Mouse (Mus musculus): ENCODE measurements around the gene Wbp2. TPM values are rescaled to one million over a fixed set of nuclear protein-coding genes. Genes with fewer than 3 reads are reported as not detected.
A peak's percentile ranks its signal among the peaks of the same experiment; 100 is the strongest.

The Wbp2 gene
- total RNA-seq, 2 experiments from 2014 or later = 450 to 480 TPM

DNA sequence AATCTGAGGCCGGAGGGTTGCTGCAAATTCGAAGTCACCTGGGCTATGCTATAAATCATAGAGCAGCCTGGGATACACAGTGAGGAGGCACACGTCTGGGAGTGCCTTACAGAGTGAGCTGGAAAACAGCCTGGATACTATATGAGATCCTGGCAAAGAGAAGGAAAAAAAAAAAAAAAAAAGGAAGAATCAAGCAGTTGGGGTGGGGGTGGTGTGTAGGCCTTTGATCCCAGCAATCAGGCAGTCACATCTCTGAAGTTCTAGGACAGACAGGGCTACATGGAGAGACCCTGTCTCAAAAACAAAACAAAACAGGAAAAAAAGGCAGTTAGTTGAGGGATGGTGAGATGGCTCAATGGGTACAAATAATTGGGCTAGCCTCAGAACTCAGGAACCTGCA, 50.1 kb downstream of the Wbp2 start:
- DNase-seq (ENCODE audit: low spot score in 2 of 2) = no peak

DNA sequence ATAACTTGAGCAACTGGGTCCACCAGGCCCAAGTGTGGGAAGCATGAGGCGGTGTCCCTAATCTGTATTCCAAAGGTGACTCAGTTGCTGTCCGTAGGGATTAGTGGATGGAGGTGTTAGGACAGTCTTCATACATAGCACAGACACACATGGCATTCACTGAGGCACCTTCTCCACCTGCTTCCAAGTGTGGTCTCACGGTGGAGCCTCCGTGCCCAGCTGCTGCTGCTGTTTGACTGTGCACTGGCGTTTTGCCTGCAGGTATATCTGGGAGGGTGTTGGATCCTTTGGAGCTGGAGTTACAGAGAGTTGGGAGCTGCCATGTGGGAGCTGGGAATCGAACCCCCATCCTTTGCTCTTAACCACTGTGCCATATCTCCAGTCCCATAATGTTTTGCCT, 52.2 kb downstream of the Wbp2 start:
- no peak for DNase-seq (ENCODE audit: low spot score in 2 of 2)

DNA sequence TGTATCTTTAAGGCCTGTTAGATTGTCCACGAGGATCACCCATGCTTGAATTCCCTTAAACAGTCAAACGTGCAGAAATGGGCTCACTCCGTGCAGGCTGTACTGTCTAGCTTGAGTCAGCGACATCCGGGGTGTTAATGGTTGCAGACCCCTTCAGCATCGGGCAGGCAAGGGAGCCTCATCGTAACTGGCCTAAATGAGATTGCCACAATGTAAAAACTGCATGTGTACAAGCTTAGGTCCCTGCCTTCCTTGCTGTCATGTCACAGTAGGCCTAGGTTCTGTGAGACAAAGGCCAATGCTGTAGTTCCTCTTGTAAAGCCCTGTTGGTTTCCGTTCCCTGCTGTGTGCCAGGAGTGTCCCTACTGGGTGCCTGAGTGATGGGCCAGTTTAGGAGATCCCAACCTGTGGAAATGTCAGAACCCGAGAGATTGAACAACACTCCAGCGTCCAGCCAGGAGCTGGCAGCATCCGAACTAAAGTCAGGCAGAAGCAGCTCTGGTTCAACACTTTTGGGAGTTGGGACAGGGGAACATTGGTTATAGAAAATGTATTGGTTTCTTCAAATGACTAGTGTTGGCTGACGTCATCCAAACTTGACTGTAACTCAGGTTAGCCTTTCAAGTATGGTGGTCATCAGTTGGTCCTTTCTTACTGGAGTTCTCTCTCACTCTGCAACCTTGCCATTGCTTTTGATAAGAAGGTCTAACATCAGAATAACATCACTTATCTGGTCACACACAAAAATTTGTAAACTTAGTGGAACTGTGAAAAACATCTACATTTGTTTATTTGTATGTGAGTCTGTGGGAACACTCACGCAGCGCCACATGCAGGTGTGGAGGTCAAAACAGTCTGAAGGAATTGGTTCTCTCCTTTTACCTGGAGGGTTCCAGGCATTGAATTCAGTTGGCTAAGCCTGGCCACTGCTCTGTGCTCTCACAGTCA, 55.6 kb downstream of the Wbp2 start:
- DNase-seq (ENCODE audit: low spot score in 2 of 2) = no peak

DNA sequence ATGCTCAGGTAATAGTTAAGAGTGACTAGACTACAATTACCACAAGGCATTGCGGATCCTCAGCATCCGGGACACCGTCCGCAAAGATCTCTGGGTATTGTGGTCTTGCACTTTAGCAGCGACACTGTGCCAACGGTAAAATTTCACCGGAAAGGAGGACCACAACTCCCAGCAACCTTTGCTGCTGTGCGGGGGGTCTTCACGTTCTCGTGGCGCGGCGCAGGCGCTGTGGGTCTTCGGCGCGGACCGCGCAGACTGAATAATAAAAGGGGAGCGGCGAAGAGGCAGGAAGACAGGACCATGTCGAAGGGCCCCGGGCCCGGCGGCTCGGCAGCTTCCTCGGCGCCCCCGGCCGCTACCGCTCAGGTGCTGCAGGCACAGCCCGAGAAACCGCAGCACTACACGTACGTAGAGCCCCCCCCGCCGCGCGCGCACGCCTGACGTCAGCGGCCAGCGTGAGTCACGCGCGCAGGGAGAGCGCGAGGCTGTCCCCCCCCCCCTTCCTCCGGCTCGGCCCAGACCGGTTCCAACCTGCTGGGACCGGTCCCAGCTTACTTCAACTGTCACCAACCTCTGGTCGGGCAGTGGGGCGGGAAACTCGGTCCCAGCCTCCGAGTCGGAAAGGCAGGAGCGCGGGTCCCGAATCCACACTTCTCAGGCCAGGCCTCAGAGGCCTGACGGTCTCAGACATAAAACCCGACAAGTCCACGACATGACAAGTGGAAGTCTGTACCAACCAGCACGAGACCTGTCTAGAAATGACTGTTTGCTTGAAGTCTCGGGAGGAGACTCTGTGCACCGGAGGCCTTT, 56.5 kb downstream of the Wbp2 start, which contains the start of gene Unk:
TSS of gene Unk (plus strand) at position 235 of the 810 bp plus-strand sequence.
- peak; percentile 98 to 99 for DNase-seq (ENCODE audit: low spot score in 2 of 2)

DNA sequence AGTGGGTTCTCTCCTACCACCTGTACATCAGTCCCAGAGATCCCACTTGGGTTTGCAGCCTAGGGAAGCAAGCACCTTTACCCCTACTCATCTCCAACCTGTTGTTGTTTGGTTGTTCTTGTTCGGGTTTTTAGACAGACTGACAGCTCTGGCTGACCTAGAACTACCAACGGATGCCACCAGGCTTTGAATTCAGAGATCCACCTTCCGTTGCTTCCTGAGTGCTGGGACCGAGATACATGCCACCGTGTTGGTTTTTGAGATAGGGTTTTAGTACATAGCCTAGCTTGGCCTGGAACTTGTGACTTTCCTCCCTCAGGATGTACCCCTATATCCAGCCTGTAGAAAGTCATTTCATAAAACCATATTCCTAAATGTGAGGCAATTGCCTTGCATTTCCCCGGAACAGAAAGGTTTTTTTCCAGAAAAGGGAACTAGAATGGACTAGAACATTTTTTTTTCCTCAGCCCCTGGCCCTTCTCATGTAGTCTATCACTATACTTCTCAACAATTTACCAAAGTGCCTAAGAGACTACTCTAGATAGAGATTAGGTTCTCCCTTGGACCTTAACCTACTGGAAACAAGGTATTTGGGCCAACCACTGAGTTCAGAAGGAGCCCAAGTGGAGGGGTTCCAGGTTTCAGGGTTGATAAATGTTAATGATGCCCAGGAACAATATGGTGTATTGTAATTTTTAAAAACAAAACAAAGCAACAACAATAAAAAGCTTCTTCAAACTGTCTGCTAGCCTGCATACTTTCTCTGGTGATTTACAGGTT, 57.5 kb downstream of the Wbp2 start:
- no peak for DNase-seq (ENCODE audit: low spot score in 2 of 2)

Other genes with a start within 250 kb of the Wbp2 start
- gene Myo15b, start 228.6 kb downstream of the Wbp2 start, total RNA-seq (2021) = under 1 TPM; 0.15 to 0.57 TPM
- under 1 TPM; 0.46 to 0.74 TPM for gene Smim5, start 187.0 kb downstream of the Wbp2 start, total RNA-seq (2021)
- not detected for gene Smim6, start 175.0 kb downstream of the Wbp2 start, total RNA-seq (2021)
- gene Sap30bp, start 153.7 kb downstream of the Wbp2 start, total RNA-seq (2021) = 10 to 100 TPM; 51.3 to 56.7 TPM
- gene Recql5, start 153.5 kb downstream of the Wbp2 start, total RNA-seq (2021) = 10 to 100 TPM; 28.6 to 29.4 TPM
- 1 to 10 TPM; 7.9 to 8.7 TPM for gene Itgb4, start 112.3 kb downstream of the Wbp2 start, total RNA-seq (2021)
- 10 to 100 TPM; 11.7 to 14.1 TPM for gene Galk1, start 74.3 kb downstream of the Wbp2 start, total RNA-seq (2021)
- gene H3f3b, start 59.0 kb downstream of the Wbp2 start, total RNA-seq (2021) = 100 to 1,000 TPM; 267 to 281 TPM
- 10 to 100 TPM; 20.6 to 23.1 TPM for gene Unk, start 56.7 kb downstream of the Wbp2 start, total RNA-seq (2021)
- gene Unc13d, start 9.0 kb downstream of the Wbp2 start, total RNA-seq (2021) = 1 to 10 TPM; 1.6 to 3.0 TPM
- gene Trim47, start 40.2 kb upstream of the Wbp2 start, total RNA-seq (2021) = 1 to 10 TPM; 4.8 to 6.2 TPM
- 1 to 10 TPM; 6.7 to 8.3 TPM for gene Trim65, start 44.1 kb upstream of the Wbp2 start, total RNA-seq (2021)
- 10 to 100 TPM; 60.2 to 61.2 TPM for gene Mrpl38, start 51.9 kb upstream of the Wbp2 start, total RNA-seq (2021)
- gene Fbf1, start 81.2 kb upstream of the Wbp2 start, total RNA-seq (2021) = 10 to 100 TPM; 82.3 to 83.6 TPM
- gene Ten1, start 111.9 kb upstream of the Wbp2 start, total RNA-seq (2021) = 10 to 100 TPM; 33.7 to 39.8 TPM
- gene Acox1, start 112.0 kb upstream of the Wbp2 start, total RNA-seq (2021) = 100 to 1,000 TPM; 125 TPM
- gene Evpl, start 151.1 kb upstream of the Wbp2 start, total RNA-seq (2021) = under 1 TPM; 0.61 to 0.74 TPM
- gene Srp68, start 187.2 kb upstream of the Wbp2 start, total RNA-seq (2021) = 10 to 100 TPM; 69.4 to 71.3 TPM
- gene Galr2, start 193.9 kb upstream of the Wbp2 start, total RNA-seq (2021) = not detected
- gene Exoc7, start 220.2 kb upstream of the Wbp2 start, total RNA-seq (2021) = 10 to 100 TPM; 69.4 to 85.5 TPM
- gene Foxj1, start 248.4 kb upstream of the Wbp2 start, total RNA-seq (2021) = 1 to 10 TPM; 6.2 to 7.5 TPM